In genomic region chr1:43520989-43521371, GRCm38 (mm10) we compare ENCODE assay signal across 14 mouse cellular contexts.
DNase-seq lines count a peak whose midpoint lies in the region; ATAC-seq and TF ChIP-seq lines count a peak whose summit lies in the region.
"Had no signal": no experiment of that assay in that cellular context is flagged by ENCODE, and none has a peak within 500 bp of the region (broad histone marks: within the 10 kb centered on the region; RNA-seq: fewer than 3 reads in every experiment).

No protein-coding gene starts in this region.

- H3K27me3 ChIP-seq in G1E (ENCODE audit: insufficient read depth, low read length), result no peaks in the 10 kb centered on the region
- no peaks in the 10 kb centered on the region for H3K27me3 ChIP-seq in liver, embryonic 13.5 days
- no peaks in the 10 kb centered on the region for H3K27me3 ChIP-seq in midbrain, postnatal 0 days (ENCODE audit: insufficient read depth, low read length)

- H3K36me3 ChIP-seq in G1E (replicated peaks), result peaks cover 46% of the 10 kb centered on the region
- H3K36me3 ChIP-seq in liver, embryonic 13.5 days, result no peaks in the 10 kb centered on the region
- H3K36me3 ChIP-seq in midbrain, postnatal 0 days (ENCODE audit: insufficient read depth, low read length), result no peaks in the 10 kb centered on the region

- ATAC-seq in G1E (ENCODE audit: extremely low read depth, insufficient number of reproducible peaks, low FRiP score, poor library complexity, severe bottlenecking), result peak; percentile 75
- ATAC-seq in common myeloid progenitor, adult 5-6 weeks (replicated peaks; ENCODE audit: low read depth, poor library complexity, severe bottlenecking), result peak; percentile 91
- ATAC-seq in liver, embryonic 13.5 days (ENCODE audit: low read depth), result peak; percentile 76
- ATAC-seq in midbrain, postnatal 0 days (ENCODE audit: low FRiP score), result no peak
- ATAC-seq: midbrain, embryonic 16.5 days had no signal

- no peak overlapping the region for H3K9ac ChIP-seq in liver, embryonic 13.5 days
- H3K9ac ChIP-seq in midbrain, postnatal 0 days (replicated peaks; ENCODE audit: low read length, poor library complexity, severe bottlenecking), result no peak overlapping the region
- H3K9ac ChIP-seq: lung, embryonic 14.5 days had no signal

- 17% methylated on average over 3 of the region's 3 CpGs for WGBS in liver, embryonic 13.5 days (ENCODE audit: insufficient replicate concordance)
- 98% methylated on average over 3 of the region's 3 CpGs for WGBS in midbrain, postnatal 0 days

- TF ChIP-seq CTCF in G1E (IDR thresholded peaks at IDR 0.05; ENCODE audit: low read depth, low read length), result no peak
- no peak for TF ChIP-seq CTCF in midbrain, postnatal 0 days (IDR thresholded peaks at IDR 0.05)

- H3K4me2 ChIP-seq in liver, embryonic 13.5 days, result peak overlapping the region; percentile 1; the same call in 1 of the 2 replicates
- no peak overlapping the region for H3K4me2 ChIP-seq in midbrain, postnatal 0 days (ENCODE audit: low read depth, low read length, poor library complexity, severe bottlenecking)
- H3K4me2 ChIP-seq: heart, embryonic 11.5 days; lung, embryonic 14.5 days had no signal

- no peaks in the 10 kb centered on the region for H3K9me3 ChIP-seq in G1E (replicated peaks)
- H3K9me3 ChIP-seq in liver, embryonic 13.5 days (replicated peaks), result no peaks in the 10 kb centered on the region
- no peaks in the 10 kb centered on the region for H3K9me3 ChIP-seq in midbrain, postnatal 0 days (ENCODE audit: low read length)
- H3K9me3 ChIP-seq: embryonic facial prominence, embryonic 10.5 days; forebrain, embryonic 10.5 days; hindbrain, embryonic 10.5 days had no signal

- DNase-seq in G1E (ENCODE audit: low spot score), result peak; percentile 33
- DNase-seq in liver, embryonic 13.5 days, result peak; percentile 37
- peak; percentile 24 to 49 for DNase-seq in natural killer cell, adult 2 months (ENCODE audit: low spot score in 2 of 2)
- DNase-seq in thymus, postnatal 10 days (ENCODE audit: low spot score in 2 of 2), result no peak
- no peak for DNase-seq in cerebellum, postnatal 36 days
- DNase-seq in midbrain, postnatal 0 days (ENCODE audit: low spot score), result no peak
- DNase-seq: cerebellum, adult 2 months; lung, embryonic 14.5 days had no signal

- H3K4me3 ChIP-seq in G1E (ENCODE audit: low read depth, low read length), result peak overlapping the region; percentile 14; the same call in 1 of the 2 replicates
- no peak overlapping the region for H3K4me3 ChIP-seq in liver, embryonic 13.5 days (replicated peaks)
- no peak overlapping the region for H3K4me3 ChIP-seq in midbrain, postnatal 0 days (ENCODE audit: low read depth, low read length)
- H3K4me3 ChIP-seq: embryonic facial prominence, embryonic 10.5 days; forebrain, embryonic 10.5 days; hindbrain, embryonic 10.5 days had no signal

- H3K27ac ChIP-seq in liver, embryonic 13.5 days, result peak overlapping the region; percentile 70
- no peak overlapping the region for H3K27ac ChIP-seq in midbrain, postnatal 0 days (ENCODE audit: low read depth, low read length)
- H3K27ac ChIP-seq: embryonic facial prominence, embryonic 10.5 days; forebrain, embryonic 10.5 days; hindbrain, embryonic 10.5 days had no signal

- peaks cover 67% of the 10 kb centered on the region for H3K4me1 ChIP-seq in G1E (ENCODE audit: insufficient read depth, low read depth, low read length)
- peaks cover 56% of the 10 kb centered on the region for H3K4me1 ChIP-seq in liver, embryonic 13.5 days (replicated peaks)
- no peaks in the 10 kb centered on the region for H3K4me1 ChIP-seq in midbrain, postnatal 0 days (ENCODE audit: insufficient read depth, low read length)
- H3K4me1 ChIP-seq: embryonic facial prominence, embryonic 10.5 days; forebrain, embryonic 10.5 days had no signal

Comparison
In these comparisons a context has a peak if more than half of its experiments do, and no peak if none do; other contexts are left out.
1. DNase-seq: peak in G1E (single experiment), liver, embryonic 13.5 days (single experiment) and natural killer cell, adult 2 months (2 of 2); none in thymus, postnatal 10 days (0 of 2), cerebellum, postnatal 36 days (0 of 2) and midbrain, postnatal 0 days (single experiment).